Mouse (Mus musculus) urinary bladder, adult 18-20 months (tissue): ENCODE results near the gene Smarca5.

Experiments
- DNase-seq, 2 experiments: peaks; one replicate each; pipeline ENCODE4 v3.0.0; 2022; ENCODE audit warnings: low spot score in 2 of 2, mixed read lengths in 2 of 2

The Smarca5 gene

GRCm38 (mm10) chr8:80669277-80669901 is 69.9 kb downstream of the Smarca5 start:
- DNase-seq = no peak

GRCm38 (mm10) chr8:80663476-80663875 is 75.8 kb downstream of the Smarca5 start:
- DNase-seq = no peak

- DNase-seq = no peak
Observed at GRCm38 (mm10) chr8:80661055-80661454, 78.2 kb downstream of the Smarca5 start.

GRCm38 (mm10) chr8:80657639-80658038 is 81.7 kb downstream of the Smarca5 start:
- DNase-seq = no peak
